Mouse (Mus musculus): ENCODE measurements around the gene Alg5.

DNA sequence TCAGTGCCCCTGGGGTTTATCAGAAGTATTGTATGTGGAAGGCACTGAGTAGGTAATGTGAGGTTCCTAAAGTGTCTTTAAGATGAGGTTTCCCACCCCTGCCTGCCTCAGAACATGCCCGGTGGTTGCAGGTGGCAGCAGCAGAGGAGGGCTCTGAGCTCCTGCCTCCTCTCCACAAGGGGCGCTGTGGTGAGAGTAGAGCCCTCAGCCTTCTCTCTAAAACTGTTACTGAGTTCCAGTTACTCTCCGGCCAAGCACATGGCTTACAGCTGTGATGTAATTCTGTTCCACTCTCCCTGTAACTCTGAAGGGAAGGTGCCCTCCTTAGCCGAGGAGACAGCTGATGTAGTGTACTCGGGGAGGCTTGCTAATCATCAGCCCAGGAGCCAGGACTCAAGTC, 10.5 kb downstream of the Alg5 start:
- TF ChIP-seq CTCF (IDR thresholded peaks at IDR 0.05; ENCODE audit: low read depth) (peak; percentile 65), EP300 (IDR thresholded peaks at IDR 0.05; ENCODE audit: low read depth) (no peak)
